Mouse (Mus musculus) heart, adult 2 months (tissue): ENCODE measurements around the gene Vmn1r131. TPM values are rescaled to one million over a fixed set of nuclear protein-coding genes. Genes with fewer than 3 reads are reported as not detected.
"Not testable (repeated sequence)": the region's sequence is repeated elsewhere in the genome, so short reads cannot be mapped to it uniquely, and the experiment has no call there.

Experiments
- DNase-seq, 2 experiments: peaks; one replicate each; pipeline ENCODE4 v3.0.0; 2021
- H3K27ac ChIP-seq: fragments of 200-600 bp; 2 replicates; pipeline ENCODE4 v1.8.1; 2022
- H3K27me3 ChIP-seq: fragments of 200-500 bp; 2 replicates; pipeline ENCODE4 v1.6.1; 2012; ENCODE audit warnings: mild to moderate bottlenecking, low read length, inconsistent platforms, mixed read lengths; ENCODE audit not compliant: control insufficient read depth, insufficient read depth
- H3K36me3 ChIP-seq: fragments of 200-500 bp; 2 replicates; pipeline ENCODE4 v1.6.1; 2012; ENCODE audit warnings: low read length, inconsistent platforms; ENCODE audit not compliant: control insufficient read depth, insufficient read depth
- H3K4me1 ChIP-seq: fragments of 200-500 bp; 2 replicates; pipeline ENCODE4 v1.6.1; 2011; ENCODE audit warnings: low read length; ENCODE audit not compliant: control insufficient read depth, insufficient read depth
- H3K4me3 ChIP-seq: fragments of 200-600 bp; 2 replicates; pipeline ENCODE4 v1.8.1; 2022
- H3K79me2 ChIP-seq: fragments of 200-500 bp; replicated peaks from 2 replicates; pipeline ENCODE4 v1.6.1; 2012; ENCODE audit warnings: mild to moderate bottlenecking, inconsistent platforms, low read length, moderate library complexity, mixed read lengths; ENCODE audit not compliant: control insufficient read depth, insufficient read depth
- H3K9ac ChIP-seq: fragments of 200-500 bp; 2 replicates; pipeline ENCODE4 v1.6.1; 2012; ENCODE audit warnings: low read depth, mild to moderate bottlenecking, control low read depth, inconsistent platforms, low read length, mixed read lengths
- WGBS: fragments of 180-500 bp; shearing (Covaris S2); methylation state at CpG from one replicate; pipeline ENCODE4 v1.1.7; 2018; 5-methylcytosine and 5-hydroxymethylcytosine counted together
- intact Hi-C: fragments of 180-260 bp; cut with DNase I; formaldehyde crosslinking; loops from one replicate; pipeline ENCODE4 v1.15.1; 2025
- long read RNA-seq: library from polyadenylated mRNA; stranded (forward); transcript quantifications from one replicate; pipeline ENCODE4 v2.0.0, GENCODE M21; 2021
- polyA plus RNA-seq: library from polyadenylated mRNA; depleted of rRNA; stranded (reverse); fragments of >200 nt; gene quantifications from 2 replicates; pipeline ENCODE4 v1.2.3, GENCODE M21; 2012; rRNA removed
- total RNA-seq, 2 experiments: library from RNA; stranded (reverse); gene quantifications; 2 replicates each; pipeline ENCODE4 v1.2.3; 2021

Gene Vmn1r131
- not detected for total RNA-seq
- not detected in 2 replicates for polyA plus RNA-seq
- long read RNA-seq, result 0 reads

GRCm38 (mm10) chr7:21545990-21546389 is at the start of gene Vmn1r131:
TSS of gene Vmn1r131 (minus strand) at chr7:21546090.
- DNase-seq, H3K36me3 ChIP-seq, H3K79me2 ChIP-seq, intact Hi-C loops, H3K27me3 ChIP-seq, H3K27ac ChIP-seq, H3K9ac ChIP-seq, H3K4me1 ChIP-seq, H3K4me3 ChIP-seq: not testable (repeated sequence)
- WGBS, result no CpG with 5 or more reads among the region's 2 CpGs

- H3K79me2 ChIP-seq, H3K36me3 ChIP-seq, H3K27me3 ChIP-seq, H3K4me1 ChIP-seq, H3K4me3 ChIP-seq, H3K9ac ChIP-seq, intact Hi-C loops, DNase-seq, H3K27ac ChIP-seq: not testable (repeated sequence)
- WGBS, result no CpG with 5 or more reads among the region's 3 CpGs
Measured at GRCm38 (mm10) chr7:21511480-21511879, 34.4 kb downstream of the Vmn1r131 start, which contains the start of gene Vmn1r130. TSS of gene Vmn1r130 (plus strand) at chr7:21511780.

Other genes with a start within 250 kb of the Vmn1r131 start
- gene Vmn1r126, start 244.6 kb downstream of the Vmn1r131 start, total RNA-seq, result not detected
- not detected in 2 replicates for gene Vmn1r126, start 244.6 kb downstream of the Vmn1r131 start, polyA plus RNA-seq
- gene Vmn1r127, start 226.2 kb downstream of the Vmn1r131 start, total RNA-seq, result not detected
- not detected in 2 replicates for gene Vmn1r127, start 226.2 kb downstream of the Vmn1r131 start, polyA plus RNA-seq
- gene Vmn1r128, start 196.7 kb downstream of the Vmn1r131 start, total RNA-seq, result not detected
- gene Vmn1r128, start 196.7 kb downstream of the Vmn1r131 start, polyA plus RNA-seq, result not detected in 2 replicates
- not detected for gene Vmn1r129, start 184.8 kb downstream of the Vmn1r131 start, total RNA-seq
- not detected in 2 replicates for gene Vmn1r129, start 184.8 kb downstream of the Vmn1r131 start, polyA plus RNA-seq
- not detected for gene Gm6882, start 113.3 kb downstream of the Vmn1r131 start, total RNA-seq
- not detected in 2 replicates for gene Gm6882, start 113.3 kb downstream of the Vmn1r131 start, polyA plus RNA-seq
- not detected for gene Vmn1r130, start 34.3 kb downstream of the Vmn1r131 start, total RNA-seq
- gene Vmn1r130, start 34.3 kb downstream of the Vmn1r131 start, polyA plus RNA-seq, result not detected in 2 replicates
- not detected for gene Vmn1r132, start 68.0 kb upstream of the Vmn1r131 start, total RNA-seq
- gene Vmn1r132, start 68.0 kb upstream of the Vmn1r131 start, polyA plus RNA-seq, result not detected in 2 replicates
- not detected for gene Gm4175, start 215.4 kb upstream of the Vmn1r131 start, total RNA-seq
- gene Gm4175, start 215.4 kb upstream of the Vmn1r131 start, polyA plus RNA-seq, result not detected in 2 replicates